Mouse (Mus musculus) inflammation-experienced regulatory T-cells (primary cell): ENCODE results near the gene Serpinb9g. TPM values are rescaled to one million over a fixed set of nuclear protein-coding genes. Genes with fewer than 3 reads are reported as not detected.

Experiments
- polyA plus RNA-seq, 2 experiments: library from polyadenylated mRNA; unstranded; fragments of 100-300 nt; shearing (Covaris generic); gene quantifications; one replicate each; pipeline ENCODE4 v1.2.1; 2017

Serpinb9g gene
- 1 to 10 TPM in 1 of 2 experiments, not detected in 1; 1.9 TPM for polyA plus RNA-seq

DNA sequence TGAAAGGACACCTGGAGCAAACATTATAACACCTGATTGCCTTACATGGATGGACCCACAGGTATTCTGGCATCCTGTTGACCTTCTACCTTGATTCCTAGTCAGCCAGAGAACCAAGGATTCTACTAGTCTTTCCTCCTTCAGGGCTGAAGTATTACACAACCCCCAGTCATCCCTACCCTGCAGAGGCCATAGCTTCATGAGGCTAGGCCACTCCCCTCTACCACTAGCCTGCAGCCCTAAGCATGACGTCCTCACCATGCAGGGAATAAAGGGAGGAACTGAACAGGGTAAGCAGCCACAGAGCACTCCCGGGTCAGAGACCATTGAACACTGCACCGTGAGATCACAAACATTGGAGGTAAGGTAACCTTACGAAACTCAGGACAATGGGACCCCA lies at the start of gene Serpinb9g:
TSS of gene Serpinb9g (plus strand) at position 301 of the 400 bp plus-strand sequence.

Other genes with a start within 250 kb of the Serpinb9g start
- gene Serpinb9e, start 235.2 kb upstream of the Serpinb9g start, polyA plus RNA-seq, result under 1 TPM in 1 of 2 experiments, not detected in 1; 0.18 TPM
- under 1 TPM in 1 of 2 experiments, not detected in 1; 0.52 TPM for gene Serpinb9f, start 160.7 kb upstream of the Serpinb9g start, polyA plus RNA-seq
- not detected for gene Gm11397, start 89.0 kb upstream of the Serpinb9g start, polyA plus RNA-seq
- gene Serpinb6d, start 176.6 kb downstream of the Serpinb9g start, polyA plus RNA-seq, result not detected